Mouse (Mus musculus): ENCODE measurements at regions not wholly inside any gene's neighbourhood (a gene's known extent, or its start where the extent isn't known, plus 50 kb on each side); places are given as distances from the start of the nearest gene placed in this dataset.

GRCm38 (mm10) chr8:86381977-86382376 is 198.5 kb downstream of the Abcc12 start:
- H3K27me3 ChIP-seq (ENCODE audit: control insufficient read depth, insufficient read depth, low read length) = no peaks in the 10 kb centered on the region
- no peak overlapping the region for H3K4me3 ChIP-seq (ENCODE audit: low read depth, low read length)
- H3K36me3 ChIP-seq (ENCODE audit: control insufficient read depth, insufficient read depth, low read length) = no peaks in the 10 kb centered on the region
- WGBS = 85% methylated on average over 10 of the region's 10 CpGs
- H3K27ac ChIP-seq (replicated peaks; ENCODE audit: low read depth, low read length) = no peak overlapping the region
- no peak for ATAC-seq (ENCODE audit: insufficient number of reproducible peaks, low FRiP score, low TSS enrichment, low read depth)
- no peaks in the 10 kb centered on the region for H3K9me3 ChIP-seq (ENCODE audit: control insufficient read depth, low read length)
- no peaks in the 10 kb centered on the region for H3K4me1 ChIP-seq (ENCODE audit: control insufficient read depth, insufficient read depth, low read length)
- no peak overlapping the region for H3K4me2 ChIP-seq (ENCODE audit: low read depth, severe bottlenecking)
- no peak for DNase-seq (ENCODE audit: low spot score)
- H3K9ac ChIP-seq (ENCODE audit: low read length) = no peak overlapping the region

GRCm38 (mm10) chr8:86368062-86368461 is 212.4 kb downstream of the Abcc12 start:
- 83% methylated on average over 5 of the region's 5 CpGs for whole genome bisulfite sequencing
- no peak for DNase-seq (ENCODE audit: low spot score)
- no peak overlapping the region for H3K4me3 ChIP-seq (ENCODE audit: low read depth, low read length)
- no peaks in the 10 kb centered on the region for H3K36me3 ChIP-seq (ENCODE audit: control insufficient read depth, insufficient read depth, low read length)
- ATAC-seq (ENCODE audit: insufficient number of reproducible peaks, low FRiP score, low TSS enrichment, low read depth) = no peak
- no peaks in the 10 kb centered on the region for H3K9me3 ChIP-seq (ENCODE audit: control insufficient read depth, low read length)
- H3K4me2 ChIP-seq (ENCODE audit: low read depth, severe bottlenecking) = no peak overlapping the region
- H3K27me3 ChIP-seq (ENCODE audit: control insufficient read depth, insufficient read depth, low read length) = no peaks in the 10 kb centered on the region
- H3K9ac ChIP-seq (ENCODE audit: low read length) = no peak overlapping the region
- H3K27ac ChIP-seq (replicated peaks; ENCODE audit: low read depth, low read length) = no peak overlapping the region
- no peaks in the 10 kb centered on the region for H3K4me1 ChIP-seq (ENCODE audit: control insufficient read depth, insufficient read depth, low read length)

- no peaks in the 10 kb centered on the region for H3K36me3 ChIP-seq (ENCODE audit: control insufficient read depth, insufficient read depth, low read length)
- DNase-seq (ENCODE audit: low spot score) = no peak
- no peaks in the 10 kb centered on the region for H3K9me3 ChIP-seq (ENCODE audit: control insufficient read depth, low read length)
- H3K27me3 ChIP-seq (ENCODE audit: control insufficient read depth, insufficient read depth, low read length) = no peaks in the 10 kb centered on the region
- no peak overlapping the region for H3K4me3 ChIP-seq (ENCODE audit: low read depth, low read length)
- no peaks in the 10 kb centered on the region for H3K4me1 ChIP-seq (ENCODE audit: control insufficient read depth, insufficient read depth, low read length)
- H3K4me2 ChIP-seq (ENCODE audit: low read depth, severe bottlenecking) = no peak overlapping the region
- no peak overlapping the region for H3K27ac ChIP-seq (replicated peaks; ENCODE audit: low read depth, low read length)
- no peak overlapping the region for H3K9ac ChIP-seq (ENCODE audit: low read length)
- 97% methylated on average over 4 of the region's 4 CpGs for WGBS
- ATAC-seq (ENCODE audit: insufficient number of reproducible peaks, low FRiP score, low TSS enrichment, low read depth) = no peak
Observed at GRCm38 (mm10) chr8:86366636-86367035, 213.8 kb downstream of the Abcc12 start.

GRCm38 (mm10) chr8:86365726-86366125 is 214.8 kb downstream of the Abcc12 start:
- ATAC-seq (ENCODE audit: insufficient number of reproducible peaks, low FRiP score, low TSS enrichment, low read depth) = no peak
- Histone ChIP-seq H3K9me3 (ENCODE audit: control insufficient read depth, low read length) (no peaks in the 10 kb centered on the region), H3K27ac (replicated peaks; ENCODE audit: low read depth, low read length) (no peak overlapping the region), H3K4me3 (ENCODE audit: low read depth, low read length) (no peak overlapping the region), H3K27me3 (ENCODE audit: control insufficient read depth, insufficient read depth, low read length) (no peaks in the 10 kb centered on the region), H3K4me1 (ENCODE audit: control insufficient read depth, insufficient read depth, low read length) (no peaks in the 10 kb centered on the region), H3K9ac (ENCODE audit: low read length) (no peak overlapping the region), H3K36me3 (ENCODE audit: control insufficient read depth, insufficient read depth, low read length) (no peaks in the 10 kb centered on the region), H3K4me2 (ENCODE audit: low read depth, severe bottlenecking) (no peak overlapping the region)
- no peak for DNase-seq (ENCODE audit: low spot score)
- 87% methylated on average over 5 of the region's 5 CpGs for WGBS

- no peaks in the 10 kb centered on the region for H3K36me3 ChIP-seq (ENCODE audit: control insufficient read depth, insufficient read depth, low read length)
- H3K27me3 ChIP-seq (ENCODE audit: control insufficient read depth, insufficient read depth, low read length) = no peaks in the 10 kb centered on the region
- H3K4me2 ChIP-seq (ENCODE audit: low read depth, severe bottlenecking) = no peak overlapping the region
- no peak overlapping the region for H3K9ac ChIP-seq (ENCODE audit: low read length)
- H3K9me3 ChIP-seq (ENCODE audit: control insufficient read depth, low read length) = no peaks in the 10 kb centered on the region
- H3K4me3 ChIP-seq (ENCODE audit: low read depth, low read length) = no peak overlapping the region
- no peak for ATAC-seq (ENCODE audit: insufficient number of reproducible peaks, low FRiP score, low TSS enrichment, low read depth)
- H3K27ac ChIP-seq (replicated peaks; ENCODE audit: low read depth, low read length) = no peak overlapping the region
- 56% methylated on average over 2 of the region's 2 CpGs for WGBS
- no peaks in the 10 kb centered on the region for H3K4me1 ChIP-seq (ENCODE audit: control insufficient read depth, insufficient read depth, low read length)
- peak; percentile 31 for DNase-seq (ENCODE audit: low spot score)
Observed at GRCm38 (mm10) chr8:86364898-86365297, 215.6 kb downstream of the Abcc12 start.

GRCm38 (mm10) chr8:86360283-86360682 is 220.2 kb downstream of the Abcc12 start:
- DNase-seq (ENCODE audit: low spot score) = no peak
- 76% methylated on average over 2 of the region's 2 CpGs for WGBS

GRCm38 (mm10) chr8:86359518-86359917 is 221.0 kb downstream of the Abcc12 start:
- 14% methylated on average over 3 of the region's 3 CpGs for WGBS
- Histone ChIP-seq H3K4me2 (ENCODE audit: low read depth, severe bottlenecking) (no peak overlapping the region), H3K36me3 (ENCODE audit: control insufficient read depth, insufficient read depth, low read length) (no peaks in the 10 kb centered on the region), H3K9ac (ENCODE audit: low read length) (no peak overlapping the region), H3K27me3 (ENCODE audit: control insufficient read depth, insufficient read depth, low read length) (no peaks in the 10 kb centered on the region), H3K4me3 (ENCODE audit: low read depth, low read length) (no peak overlapping the region), H3K9me3 (ENCODE audit: control insufficient read depth, low read length) (no peaks in the 10 kb centered on the region), H3K4me1 (ENCODE audit: control insufficient read depth, insufficient read depth, low read length) (no peaks in the 10 kb centered on the region), H3K27ac (replicated peaks; ENCODE audit: low read depth, low read length) (no peak overlapping the region)
- ATAC-seq (ENCODE audit: insufficient number of reproducible peaks, low FRiP score, low TSS enrichment, low read depth) (no peak), DNase-seq (ENCODE audit: low spot score) (no peak)

More at GRCm38 (mm10) chr8:86360283-86360682, 220.2 kb downstream of the Abcc12 start:
- Histone ChIP-seq H3K9me3 (ENCODE audit: control insufficient read depth, low read length) (no peaks in the 10 kb centered on the region), H3K36me3 (ENCODE audit: control insufficient read depth, insufficient read depth, low read length) (no peaks in the 10 kb centered on the region), H3K27me3 (ENCODE audit: control insufficient read depth, insufficient read depth, low read length) (no peaks in the 10 kb centered on the region), H3K4me1 (ENCODE audit: control insufficient read depth, insufficient read depth, low read length) (no peaks in the 10 kb centered on the region), H3K9ac (ENCODE audit: low read length) (no peak overlapping the region), H3K4me2 (ENCODE audit: low read depth, severe bottlenecking) (no peak overlapping the region), H3K27ac (replicated peaks; ENCODE audit: low read depth, low read length) (no peak overlapping the region), H3K4me3 (ENCODE audit: low read depth, low read length) (no peak overlapping the region)
- no peak for ATAC-seq (ENCODE audit: insufficient number of reproducible peaks, low FRiP score, low TSS enrichment, low read depth)

GRCm38 (mm10) chr8:86353816-86354215 is 226.7 kb downstream of the Abcc12 start:
- H3K36me3 ChIP-seq (ENCODE audit: control insufficient read depth, insufficient read depth, low read length) = no peaks in the 10 kb centered on the region
- H3K4me3 ChIP-seq (ENCODE audit: low read depth, low read length) = no peak overlapping the region
- H3K27me3 ChIP-seq (ENCODE audit: control insufficient read depth, insufficient read depth, low read length) = no peaks in the 10 kb centered on the region
- ATAC-seq (ENCODE audit: insufficient number of reproducible peaks, low FRiP score, low TSS enrichment, low read depth) = no peak
- no peak overlapping the region for H3K27ac ChIP-seq (replicated peaks; ENCODE audit: low read depth, low read length)
- H3K9me3 ChIP-seq (ENCODE audit: control insufficient read depth, low read length) = no peaks in the 10 kb centered on the region
- WGBS = 91% methylated on average over 3 of the region's 3 CpGs
- H3K9ac ChIP-seq (ENCODE audit: low read length) = no peak overlapping the region
- no peaks in the 10 kb centered on the region for H3K4me1 ChIP-seq (ENCODE audit: control insufficient read depth, insufficient read depth, low read length)
- DNase-seq (ENCODE audit: low spot score) = no peak
- H3K4me2 ChIP-seq (ENCODE audit: low read depth, severe bottlenecking) = no peak overlapping the region

- no peak overlapping the region for H3K27ac ChIP-seq (replicated peaks; ENCODE audit: low read depth, low read length)
- ATAC-seq (ENCODE audit: insufficient number of reproducible peaks, low FRiP score, low TSS enrichment, low read depth) = no peak
Observed at GRCm38 (mm10) chr8:86351545-86352190, 228.8 kb downstream of the Abcc12 start.

More at GRCm38 (mm10) chr8:86351545-86352190, 228.8 kb downstream of the Abcc12 start:
- H3K4me1 ChIP-seq (ENCODE audit: control insufficient read depth, insufficient read depth, low read length) = no peaks in the 10 kb centered on the region
- WGBS = 78% methylated on average over 7 of the region's 7 CpGs
- H3K9me3 ChIP-seq (ENCODE audit: control insufficient read depth, low read length) = no peaks in the 10 kb centered on the region
- no peak for DNase-seq (ENCODE audit: low spot score)
- H3K27me3 ChIP-seq (ENCODE audit: control insufficient read depth, insufficient read depth, low read length) = no peaks in the 10 kb centered on the region
- no peak overlapping the region for H3K4me2 ChIP-seq (ENCODE audit: low read depth, severe bottlenecking)
- no peak overlapping the region for H3K4me3 ChIP-seq (ENCODE audit: low read depth, low read length)
- H3K9ac ChIP-seq (ENCODE audit: low read length) = no peak overlapping the region
- no peaks in the 10 kb centered on the region for H3K36me3 ChIP-seq (ENCODE audit: control insufficient read depth, insufficient read depth, low read length)

Measured in limb, embryonic 11.5 days (tissue).